21 mouse cellular contexts compared by ENCODE assay signal in genomic region chr2:125598958-125599357, GRCm38 (mm10).
"Had no signal": no experiment of that assay in that cellular context is flagged by ENCODE, and none has a peak within 500 bp of the region (broad histone marks: within the 10 kb centered on the region; RNA-seq: fewer than 3 reads in every experiment).

No protein-coding gene starts in this region.

- H3K4me3 ChIP-seq: limb, embryonic 12.5 days; limb, embryonic 15.5 days; lung, embryonic 15.5 days; neural tube, embryonic 12.5 days; neural tube, embryonic 15.5 days; stomach, embryonic 15.5 days had no signal

- DNase-seq: kidney, postnatal 14 days; kidney, postnatal 4 days; left cerebral cortex, postnatal 4 days; liver, postnatal 0 days; lung, postnatal 4 days; midbrain, embryonic 14.5 days; retina, postnatal 1 day; right cerebral cortex, postnatal 25 days; spleen, adult 18-20 months; thymus, adult 2 months; thymus, postnatal 14 days; thymus, postnatal 4 days had no signal

- H3K27ac ChIP-seq: limb, embryonic 12.5 days; limb, embryonic 15.5 days; liver, embryonic 14.5 days; lung, embryonic 15.5 days; neural tube, embryonic 12.5 days; neural tube, embryonic 15.5 days; stomach, embryonic 15.5 days had no signal

- H3K9me3 ChIP-seq: limb, embryonic 12.5 days; limb, embryonic 15.5 days; lung, embryonic 15.5 days; neural tube, embryonic 12.5 days; neural tube, embryonic 15.5 days; stomach, embryonic 15.5 days had no signal

- ATAC-seq: liver, postnatal 0 days had no signal

- H3K4me1 ChIP-seq: lung, embryonic 15.5 days; neural tube, embryonic 12.5 days; neural tube, embryonic 15.5 days; stomach, embryonic 15.5 days had no signal

- H3K27me3 ChIP-seq: limb, embryonic 12.5 days; limb, embryonic 15.5 days; lung, embryonic 15.5 days; neural tube, embryonic 12.5 days; neural tube, embryonic 15.5 days; stomach, embryonic 15.5 days had no signal

- H3K4me2 ChIP-seq: limb, embryonic 12.5 days; limb, embryonic 15.5 days; liver, embryonic 11.5 days; lung, embryonic 15.5 days; midbrain, embryonic 11.5 days; neural tube, embryonic 12.5 days; neural tube, embryonic 15.5 days; stomach, embryonic 15.5 days had no signal

- H3K9ac ChIP-seq: limb, embryonic 12.5 days; limb, embryonic 15.5 days; liver, embryonic 14.5 days; liver, postnatal 0 days; lung, embryonic 15.5 days; neural tube, embryonic 12.5 days; neural tube, embryonic 15.5 days; stomach, embryonic 15.5 days had no signal
